ENCODE assay signal across 18 mouse cellular contexts in genomic region chr2:18935581-18936027, GRCm38 (mm10).
DNase-seq lines count a peak whose midpoint lies in the region; ATAC-seq and TF ChIP-seq lines count a peak whose summit lies in the region.
"Had no signal": no experiment of that assay in that cellular context is flagged by ENCODE, and none has a peak within 500 bp of the region (broad histone marks: within the 10 kb centered on the region; RNA-seq: fewer than 3 reads in every experiment).

No protein-coding gene starts in this region.

- no peak overlapping the region for H3K27ac ChIP-seq in heart, embryonic 12.5 days (ENCODE audit: poor library complexity, severe bottlenecking)
- peak overlapping the region; percentile 86 for H3K27ac ChIP-seq in liver, embryonic 13.5 days
- H3K27ac ChIP-seq in forebrain, postnatal 0 days (ENCODE audit: low read depth, low read length) = no peak overlapping the region
- H3K27ac ChIP-seq: embryonic facial prominence, embryonic 13.5 days; forebrain, embryonic 15.5 days; heart, embryonic 15.5 days; kidney, postnatal 0 days had no signal

- TF ChIP-seq CTCF in forebrain, postnatal 0 days (IDR thresholded peaks at IDR 0.05; ENCODE audit: low read depth) = no peak

- intact Hi-C loops in heart, postnatal 10 days (cut with DNase I) = no loop called here

- peak; percentile 51; the same call in 1 of the 2 replicates for ATAC-seq in heart, embryonic 12.5 days (ENCODE audit: insufficient number of reproducible peaks, low FRiP score)
- ATAC-seq in common myeloid progenitor, adult 5-6 weeks (replicated peaks; ENCODE audit: low read depth, poor library complexity, severe bottlenecking) = peak; percentile 33
- ATAC-seq in liver, embryonic 13.5 days (ENCODE audit: low read depth) = peak; percentile 86
- ATAC-seq in forebrain, postnatal 0 days = no peak
- ATAC-seq: forebrain, embryonic 15.5 days; hindbrain, embryonic 16.5 days; Patski had no signal

- no peak for DNase-seq in heart, postnatal 10 days
- peak; percentile 57 for DNase-seq in liver, embryonic 13.5 days
- DNase-seq in splenic B cell, adult 2 months (ENCODE audit: low read depth, low spot score) = peak; percentile 51
- no peak for DNase-seq in adrenal gland, postnatal 10 days
- DNase-seq in forebrain, postnatal 0 days = no peak
- DNase-seq in thymus, postnatal 36 days = no peak
- DNase-seq: adrenal gland, adult 8-10 months; cerebellum, postnatal 36 days; gastrocnemius, postnatal 14 days; layer of hippocampus, postnatal 36 days had no signal

- no peaks in the 10 kb centered on the region for H3K9me3 ChIP-seq in heart, embryonic 12.5 days (replicated peaks)
- no peaks in the 10 kb centered on the region for H3K9me3 ChIP-seq in liver, embryonic 13.5 days (replicated peaks)
- H3K9me3 ChIP-seq in forebrain, postnatal 0 days (ENCODE audit: low read length) = no peaks in the 10 kb centered on the region
- H3K9me3 ChIP-seq: embryonic facial prominence, embryonic 13.5 days; forebrain, embryonic 15.5 days; heart, embryonic 15.5 days had no signal

- H3K36me3 ChIP-seq in heart, embryonic 12.5 days = no peaks in the 10 kb centered on the region
- no peaks in the 10 kb centered on the region for H3K36me3 ChIP-seq in liver, embryonic 13.5 days
- H3K36me3 ChIP-seq in splenic B cell, adult 2 months (ENCODE audit: control insufficient read depth, insufficient read depth, low read length, poor library complexity, severe bottlenecking) = no peaks in the 10 kb centered on the region
- H3K36me3 ChIP-seq in forebrain, postnatal 0 days (ENCODE audit: insufficient read depth) = no peaks in the 10 kb centered on the region
- H3K36me3 ChIP-seq: embryonic facial prominence, embryonic 13.5 days; forebrain, embryonic 15.5 days; heart, embryonic 15.5 days had no signal

- no peak overlapping the region for H3K9ac ChIP-seq in heart, embryonic 12.5 days
- peak overlapping the region; percentile 49; the same call in 1 of the 2 replicates for H3K9ac ChIP-seq in liver, embryonic 13.5 days
- H3K9ac ChIP-seq in forebrain, postnatal 0 days = no peak overlapping the region
- H3K9ac ChIP-seq: embryonic facial prominence, embryonic 13.5 days; forebrain, embryonic 15.5 days; heart, embryonic 15.5 days had no signal

- no peak overlapping the region for H3K4me2 ChIP-seq in heart, embryonic 12.5 days
- peak overlapping the region; percentile 37 for H3K4me2 ChIP-seq in liver, embryonic 13.5 days
- H3K4me2 ChIP-seq in forebrain, postnatal 0 days (ENCODE audit: low read depth) = no peak overlapping the region
- H3K4me2 ChIP-seq: embryonic facial prominence, embryonic 13.5 days; forebrain, embryonic 15.5 days; heart, embryonic 15.5 days had no signal

- 35% methylated on average over 2 of the region's 2 CpGs for WGBS in heart, embryonic 12.5 days
- WGBS in liver, embryonic 13.5 days (ENCODE audit: insufficient replicate concordance) = 13% methylated on average over 2 of the region's 2 CpGs
- WGBS in forebrain, postnatal 0 days = 93% methylated on average over 2 of the region's 2 CpGs

- H3K4me3 ChIP-seq in heart, embryonic 12.5 days = no peak overlapping the region
- H3K4me3 ChIP-seq in liver, embryonic 13.5 days (replicated peaks) = no peak overlapping the region
- no peak overlapping the region for H3K4me3 ChIP-seq in forebrain, postnatal 0 days (ENCODE audit: low read depth, low read length)
- H3K4me3 ChIP-seq: embryonic facial prominence, embryonic 13.5 days; forebrain, embryonic 15.5 days; heart, embryonic 15.5 days had no signal

- H3K4me1 ChIP-seq in heart, embryonic 12.5 days (replicated peaks) = peaks cover 45% of the 10 kb centered on the region
- H3K4me1 ChIP-seq in liver, embryonic 13.5 days (replicated peaks) = peaks cover 76% of the 10 kb centered on the region
- no peaks in the 10 kb centered on the region for H3K4me1 ChIP-seq in forebrain, postnatal 0 days (ENCODE audit: insufficient read depth)

- no peaks in the 10 kb centered on the region for H3K27me3 ChIP-seq in heart, embryonic 12.5 days (replicated peaks)
- H3K27me3 ChIP-seq in liver, embryonic 13.5 days = no peaks in the 10 kb centered on the region
- no peaks in the 10 kb centered on the region for H3K27me3 ChIP-seq in splenic B cell, adult 2 months (ENCODE audit: control insufficient read depth, insufficient read depth, low read length, poor library complexity, severe bottlenecking)
- H3K27me3 ChIP-seq in forebrain, postnatal 0 days (ENCODE audit: insufficient read depth, low read length) = no peaks in the 10 kb centered on the region
- H3K27me3 ChIP-seq: forebrain, embryonic 15.5 days; heart, embryonic 15.5 days; Patski had no signal

Comparison
In these comparisons a context has a peak if more than half of its experiments do, and no peak if none do; other contexts are left out.
1. DNase-seq: peak in liver, embryonic 13.5 days (single experiment) and splenic B cell, adult 2 months (single experiment); none in heart, postnatal 10 days (0 of 2), adrenal gland, postnatal 10 days (single experiment), forebrain, postnatal 0 days (single experiment) and thymus, postnatal 36 days (0 of 2).